Mouse (Mus musculus) lung, postnatal 0 days (tissue): Measurements from ENCODE around the gene Tex12.

Experiments
- CTCF ChIP-seq: IDR thresholded peaks from 2 replicates; pipeline ENCODE4 v1.5.1; 2016; ENCODE audit warnings: antibody characterized with exemption, mild to moderate bottlenecking
- EP300 ChIP-seq: IDR thresholded peaks from 2 replicates; pipeline ENCODE4 v1.6.1; 2016; ENCODE audit warnings: antibody characterized with exemption, mild to moderate bottlenecking, control low read depth

GRCm38 (mm10) chr9:50561145-50561917 lies at the start of gene Tex12:
- TF ChIP-seq CTCF = no peak
- TF ChIP-seq EP300 = no peak
